Mouse (Mus musculus) lung, postnatal 0 days (tissue): ENCODE data around the gene Metrn. TPM values are rescaled to one million over a fixed set of nuclear protein-coding genes. Genes with fewer than 3 reads are reported as not detected.

Source experiments
- ATAC-seq: fragments of 200-750 bp; cut with Nextera tagmentation; 2 replicates; pipeline ENCODE4 v1.8.0; 2017; ENCODE audit warnings: moderate library complexity
- DNase-seq: peaks from one replicate; pipeline ENCODE4 v3.0.0-alpha.2; 2016; ENCODE audit warnings: low spot score
- H3K27ac ChIP-seq: fragments of 300-500 bp; sonication (generic); 2 replicates; pipeline ENCODE4 v1.5.1; 2014; ENCODE audit warnings: antibody characterized with exemption, mild to moderate bottlenecking, low read length, mixed read lengths
- H3K27me3 ChIP-seq: fragments of 300-500 bp; sonication (generic); replicated peaks from 2 replicates; pipeline ENCODE4 v1.6.1; 2014; ENCODE audit warnings: low read length, mixed read lengths; ENCODE audit not compliant: insufficient read depth
- H3K36me3 ChIP-seq: fragments of 300-500 bp; sonication (generic); 2 replicates; pipeline ENCODE4 v1.6.1; 2014; ENCODE audit warnings: low read length, mixed read lengths; ENCODE audit not compliant: insufficient read depth
- H3K4me1 ChIP-seq: fragments of 300-500 bp; sonication (generic); 2 replicates; pipeline ENCODE4 v1.6.1; 2014; ENCODE audit warnings: antibody characterized with exemption, low read depth, low read length, mixed read lengths; ENCODE audit not compliant: insufficient read depth
- H3K4me2 ChIP-seq: fragments of 300-500 bp; sonication (generic); replicated peaks from 2 replicates; pipeline ENCODE4 v1.6.1; 2014; ENCODE audit warnings: low read depth, mild to moderate bottlenecking, low read length, moderate library complexity, mixed read lengths
- H3K4me3 ChIP-seq: fragments of 300-500 bp; sonication (generic); 2 replicates; pipeline ENCODE4 v1.5.1; 2014; ENCODE audit warnings: low read depth, low read length
- H3K9ac ChIP-seq: fragments of 300-500 bp; sonication (generic); replicated peaks from 2 replicates; pipeline ENCODE4 v1.6.1; 2014; ENCODE audit warnings: low read depth, mild to moderate bottlenecking
- H3K9me3 ChIP-seq: fragments of 300-500 bp; sonication (generic); 2 replicates; pipeline ENCODE4 v1.6.1; 2016; ENCODE audit warnings: low read length, mixed read lengths
- CTCF ChIP-seq: IDR thresholded peaks from 2 replicates; pipeline ENCODE4 v1.5.1; 2016; ENCODE audit warnings: antibody characterized with exemption, mild to moderate bottlenecking
- EP300 ChIP-seq: IDR thresholded peaks from 2 replicates; pipeline ENCODE4 v1.6.1; 2016; ENCODE audit warnings: antibody characterized with exemption, mild to moderate bottlenecking, control low read depth
- WGBS: fragments of 180-500 bp; shearing (Covaris S2); extraction: QIAGEN DNeasy Blood & Tissue Kit; methylation state at CpG from one replicate; pipeline ENCODE4 v1.1.7; 2014; 5-methylcytosine and 5-hydroxymethylcytosine counted together
- polyA plus RNA-seq: library from polyadenylated mRNA; unstranded; fragments of >200 nt; fragmentation: Nextera tagmentation; extraction: Ambion mirVana; gene quantifications from 2 replicates; pipeline ENCODE4 v1.2.1, GENCODE M21; 2015

The Metrn gene
- 19.1 and 20.9 TPM in 2 replicates for polyA plus RNA-seq

- TF ChIP-seq CTCF (no peak), EP300 (no peak)
- no peaks in the 10 kb centered on the region for H3K36me3 ChIP-seq
- no peaks in the 10 kb centered on the region for H3K9me3 ChIP-seq
- DNase-seq (peak; percentile 89), ATAC-seq (peak; percentile 76)
- H3K4me3 ChIP-seq = peak within 1 kb of the TSS; percentile 75
- peaks cover 9% of the 10 kb centered on the region; the same call in 1 of the 2 replicates for H3K4me1 ChIP-seq
- H3K9ac ChIP-seq = peak within 1 kb of the TSS; percentile 48
- no peaks in the 10 kb centered on the region for H3K27me3 ChIP-seq
- under 1% methylated on average over 25 of the region's 35 CpGs for WGBS
- no peak within 1 kb of the TSS for H3K27ac ChIP-seq
- peak within 1 kb of the TSS; percentile 87 for H3K4me2 ChIP-seq
Measured at GRCm38 (mm10) chr17:25796951-25797369, at the start of gene Metrn. Metrn (minus strand) TSS chr17:25797136.

- peak; percentile 98 for DNase-seq
- H3K4me1 ChIP-seq = 0 out of 2 replicates have a peak, but pooled peaks cover 4% of the 10 kb centered on the region
- peak; percentile 99 for ATAC-seq
- H3K36me3 ChIP-seq = peaks cover 13% of the 10 kb centered on the region; the same call in 1 of the 2 replicates
- WGBS = 3% methylated on average over 18 of the region's 21 CpGs
- H3K4me3 ChIP-seq = peak within 1 kb of the TSS; percentile 77
- H3K27me3 ChIP-seq = no peaks in the 10 kb centered on the region
- H3K9me3 ChIP-seq = no peaks in the 10 kb centered on the region
- peak within 1 kb of the TSS; percentile 81 for H3K27ac ChIP-seq
- H3K4me2 ChIP-seq = peak within 1 kb of the TSS; percentile 89
- peak within 1 kb of the TSS; percentile 63 for H3K9ac ChIP-seq
- TF ChIP-seq CTCF (peak; percentile 81), EP300 (no peak)
Measured at GRCm38 (mm10) chr17:25844396-25844901, 47.5 kb upstream of the Metrn start, which contains the start of gene Rhot2. Rhot2 (minus strand) TSS chr17:25844851.

- H3K4me2 ChIP-seq = peak overlapping the region; percentile 89
- peaks cover 13% of the 10 kb centered on the region; the same call in 1 of the 2 replicates for H3K36me3 ChIP-seq
- TF ChIP-seq EP300 = no peak
- TF ChIP-seq CTCF = no peak
- no peak for DNase-seq
- no peaks in the 10 kb centered on the region for H3K9me3 ChIP-seq
- H3K4me3 ChIP-seq = peak overlapping the region; percentile 77
- peak overlapping the region; percentile 63 for H3K9ac ChIP-seq
- H3K27me3 ChIP-seq = no peaks in the 10 kb centered on the region
- ATAC-seq = peak; percentile 42
- peak overlapping the region; percentile 81 for H3K27ac ChIP-seq
- WGBS = 2% methylated on average over 33 of the region's 38 CpGs
- H3K4me1 ChIP-seq = 0 out of 2 replicates have a peak, but pooled peaks cover 4% of the 10 kb centered on the region
Measured at GRCm38 (mm10) chr17:25843636-25844395, 46.9 kb upstream of the Metrn start.

DNA sequence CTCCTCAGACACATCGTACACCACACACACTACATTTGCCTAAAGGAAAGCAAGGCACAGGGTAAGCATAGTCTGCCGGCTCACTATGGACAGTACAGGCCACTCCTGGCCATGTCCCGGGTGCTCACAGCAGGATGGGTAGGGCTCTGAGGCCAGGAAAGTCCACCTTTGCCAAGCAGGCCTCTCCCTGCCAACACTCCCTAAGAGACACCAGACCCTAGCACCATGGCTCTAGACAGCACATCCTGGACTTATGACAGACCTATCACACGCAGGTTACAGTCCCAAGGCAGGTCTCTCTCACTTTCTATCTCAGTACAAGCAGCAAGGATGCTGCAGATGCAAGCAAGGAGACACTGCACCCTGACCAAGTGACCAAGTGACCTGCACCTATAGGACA lies 46.2 kb upstream of the Metrn start:
- TF ChIP-seq CTCF (no peak), EP300 (no peak)

DNA sequence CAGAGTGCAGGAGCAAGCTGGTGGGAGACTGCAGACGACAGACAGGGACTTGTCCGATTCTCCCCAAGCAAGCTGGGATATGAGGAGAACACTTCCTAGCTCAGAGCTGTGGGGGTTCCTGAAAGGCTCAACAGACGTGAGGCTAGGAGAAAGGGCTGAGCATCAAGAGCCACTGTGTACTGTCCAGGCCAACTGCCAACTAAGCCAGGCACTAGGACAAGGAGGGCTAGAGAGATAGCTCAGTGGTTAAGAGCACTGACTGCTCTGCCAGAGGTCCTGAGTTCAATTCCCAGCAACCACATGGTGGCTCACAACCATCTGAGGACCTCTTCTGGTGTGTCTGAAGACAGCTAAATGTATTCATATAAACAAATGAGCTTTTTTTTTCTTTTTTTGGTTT lies 45.6 kb upstream of the Metrn start:
- Histone ChIP-seq H3K27ac (no peak overlapping the region), H3K4me2 (no peak overlapping the region), H3K4me1 (0 out of 2 replicates have a peak, but pooled peaks cover 4% of the 10 kb centered on the region), H3K4me3 (no peak overlapping the region), H3K27me3 (no peaks in the 10 kb centered on the region), H3K9ac (no peak overlapping the region), H3K36me3 (peaks cover 13% of the 10 kb centered on the region; the same call in 1 of the 2 replicates), H3K9me3 (no peaks in the 10 kb centered on the region)
- DNase-seq (no peak), ATAC-seq (no peak)
- 76% methylated on average over 3 of the region's 3 CpGs for WGBS
- TF ChIP-seq EP300 (no peak), CTCF (no peak)

More for the DNA sequence above, 46.2 kb upstream of the Metrn start:
- H3K9ac ChIP-seq = no peak overlapping the region; the same call in 1 of the 2 replicates
- ATAC-seq = no peak
- peaks cover 13% of the 10 kb centered on the region; the same call in 1 of the 2 replicates for H3K36me3 ChIP-seq
- no peaks in the 10 kb centered on the region for H3K27me3 ChIP-seq
- no peaks in the 10 kb centered on the region for H3K9me3 ChIP-seq
- H3K4me1 ChIP-seq = 0 out of 2 replicates have a peak, but pooled peaks cover 4% of the 10 kb centered on the region
- 81% methylated on average over 4 of the region's 4 CpGs for WGBS
- H3K4me2 ChIP-seq = peak overlapping the region; percentile 89
- no peak for DNase-seq
- H3K27ac ChIP-seq = no peak overlapping the region
- no peak overlapping the region for H3K4me3 ChIP-seq
